Mouse (Mus musculus) cerebellum, postnatal 36 days (tissue): Measurements from ENCODE around the gene Arhgap18.

ENCODE experiments used
- DNase-seq, 2 experiments: peaks; one replicate each; pipeline ENCODE4 v3.0.0; 2021 to 2022; ENCODE audit warnings: mixed read lengths in 2 of 2

Gene Arhgap18

DNA sequence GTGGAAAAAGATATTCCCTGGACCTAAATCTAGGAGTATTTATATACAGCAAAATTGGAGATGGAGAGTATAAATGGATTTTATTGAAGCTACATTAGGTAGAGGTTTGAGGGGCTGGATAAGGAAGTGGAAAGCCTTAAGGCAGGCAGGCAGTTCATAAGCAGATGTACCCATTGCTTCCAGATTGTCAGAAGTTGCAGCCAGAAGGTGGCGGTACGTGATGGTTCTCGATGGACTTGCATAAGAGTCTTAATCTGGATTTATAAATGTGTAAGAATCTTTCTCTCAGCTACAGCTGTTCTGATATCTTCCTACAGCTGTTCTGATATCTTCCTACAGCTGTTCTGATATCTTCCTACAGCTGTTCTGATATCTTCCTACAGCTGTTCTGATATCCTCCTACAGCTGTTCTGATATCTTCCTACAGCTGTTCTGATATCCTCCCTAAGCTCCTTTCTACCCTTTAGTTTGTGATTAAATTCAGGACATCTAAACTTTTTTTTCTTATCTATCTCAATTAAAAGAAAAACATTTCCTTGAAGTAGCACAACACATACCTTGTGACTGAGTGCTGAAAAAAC lies 79.5 kb downstream of the Arhgap18 start:
- no peak for DNase-seq

DNA sequence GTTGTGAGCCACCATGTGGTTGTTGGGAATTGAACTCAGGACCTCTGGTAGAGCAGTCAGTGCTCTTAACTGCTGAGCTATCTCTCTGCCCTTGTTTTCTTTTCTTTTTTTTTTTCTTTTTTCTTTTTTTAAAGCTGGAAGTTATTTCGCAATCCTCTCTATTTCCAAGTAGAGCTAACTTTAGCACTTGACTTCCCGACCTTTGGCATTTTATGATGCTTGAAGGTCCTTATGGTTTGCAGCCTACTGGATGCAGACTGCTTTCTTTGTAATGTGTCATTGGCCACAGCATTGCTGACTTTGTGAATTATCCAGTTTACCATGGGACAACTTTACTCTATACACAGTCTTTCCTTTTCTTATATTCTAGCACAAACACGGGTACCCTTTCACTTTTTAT lies 80.2 kb downstream of the Arhgap18 start:
- no peak for DNase-seq

DNA sequence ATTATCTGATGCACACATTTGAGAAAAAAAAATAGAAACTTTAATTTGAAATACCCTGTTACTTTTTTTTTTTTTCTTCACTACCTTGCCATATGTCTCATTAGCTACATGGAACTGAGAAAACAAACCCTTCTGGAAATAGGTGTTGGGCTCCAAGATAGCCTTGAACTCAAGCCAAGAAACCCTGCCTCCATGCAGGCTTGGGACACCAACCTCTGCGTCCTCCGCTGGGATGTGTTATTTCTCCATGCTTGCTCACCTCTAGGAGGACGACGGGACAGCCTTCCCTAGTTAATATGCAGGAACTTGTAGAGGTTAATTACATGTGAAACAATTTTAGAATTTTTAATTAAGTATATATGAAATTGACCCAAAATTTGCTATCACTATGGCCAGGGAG lies 96.1 kb downstream of the Arhgap18 start:
- DNase-seq = peak; percentile 4 to 13

DNA sequence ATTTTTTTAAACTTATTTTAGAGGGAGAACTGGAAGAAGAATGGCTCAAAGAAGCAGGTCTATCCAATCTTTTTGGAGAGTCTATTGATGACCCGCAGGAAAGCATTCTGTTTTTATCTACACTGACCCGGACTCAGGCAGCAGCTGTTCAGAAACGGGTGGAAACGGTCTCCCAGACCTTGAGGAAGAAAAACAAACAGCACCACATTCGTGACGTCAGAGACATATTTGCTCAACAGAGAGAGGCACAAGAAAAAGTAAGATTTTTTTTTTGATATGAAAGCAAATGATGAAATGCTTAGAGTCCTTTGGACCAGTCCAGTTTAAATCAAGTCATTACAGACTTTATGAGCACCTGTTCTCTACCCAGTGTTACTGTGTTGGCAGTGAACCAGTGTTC lies 96.6 kb downstream of the Arhgap18 start:
- DNase-seq = no peak

DNA sequence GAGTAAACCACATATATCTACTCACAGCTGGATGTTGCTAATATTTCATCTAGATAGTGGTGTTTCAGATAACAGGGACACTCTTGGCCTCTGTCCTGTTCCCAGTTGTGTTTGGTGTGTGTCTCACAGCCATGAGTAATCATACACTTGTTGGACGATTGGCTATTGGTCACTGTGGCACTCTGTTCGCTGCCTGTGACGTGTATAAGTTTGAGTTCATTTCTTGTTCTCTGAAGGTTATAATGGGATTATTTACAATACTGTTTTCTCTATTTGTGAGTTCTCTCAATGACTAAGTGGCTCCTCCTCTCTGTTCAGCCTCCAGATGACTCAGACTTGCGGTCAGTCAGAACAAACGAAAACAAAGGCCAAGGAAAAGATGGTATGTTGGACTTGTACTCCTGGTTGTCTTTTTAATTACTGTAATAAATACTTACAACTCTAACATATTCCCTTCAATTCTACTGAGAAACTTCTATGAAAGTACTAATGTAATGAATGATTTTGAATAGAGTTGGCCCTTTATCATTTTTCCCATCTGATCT lies 101.4 kb downstream of the Arhgap18 start:
- no peak for DNase-seq

DNA sequence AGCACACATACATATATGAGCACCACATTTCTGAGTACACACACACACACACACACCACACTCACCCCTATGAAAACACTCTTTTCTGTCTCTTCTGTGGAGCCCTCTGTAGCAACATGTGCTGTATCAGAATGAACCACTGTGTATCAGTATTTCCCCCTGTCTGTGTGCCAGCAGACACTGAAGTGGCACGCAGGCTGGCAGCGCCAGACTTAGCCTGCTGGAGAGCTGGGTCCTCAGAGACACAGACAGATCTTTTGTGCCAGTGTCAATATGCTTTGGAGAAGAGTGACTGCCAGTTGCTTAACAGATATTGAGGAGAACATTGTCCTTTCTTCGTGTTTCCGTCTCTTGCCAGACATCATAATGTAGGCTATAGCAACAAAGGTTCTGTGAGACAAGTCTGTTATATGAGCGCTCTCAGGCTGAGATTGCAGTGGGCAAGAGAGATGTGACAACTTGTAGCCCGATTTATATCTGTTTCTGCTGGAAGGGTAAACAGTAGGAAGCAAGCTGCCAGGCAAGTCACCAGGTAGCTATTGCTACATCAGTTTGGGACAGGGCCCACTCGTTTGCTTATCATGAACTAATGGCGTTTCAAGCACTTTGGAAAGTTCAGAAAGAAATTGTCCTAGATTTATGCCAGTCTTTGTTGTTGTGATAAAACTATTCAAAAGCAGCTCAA lies 102.8 kb downstream of the Arhgap18 start:
- DNase-seq = no peak

DNA sequence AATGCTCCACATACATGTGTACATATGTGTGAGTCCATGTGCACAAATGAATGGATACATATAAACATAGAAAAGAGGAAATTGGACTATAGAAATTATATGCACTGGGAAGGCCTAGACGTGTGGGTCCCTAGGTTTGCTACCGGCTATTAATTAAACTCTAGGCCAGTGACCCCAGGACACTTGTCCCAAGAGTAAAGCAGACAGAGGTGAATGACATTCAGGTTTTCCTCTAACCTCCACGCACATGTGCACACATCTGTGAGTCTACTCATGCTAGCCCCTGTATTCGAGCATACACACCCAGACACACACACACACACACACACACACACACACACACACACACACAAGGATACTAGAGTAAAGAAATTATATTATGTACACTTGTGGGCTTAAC lies 104.4 kb downstream of the Arhgap18 start:
- DNase-seq = no peak

DNA sequence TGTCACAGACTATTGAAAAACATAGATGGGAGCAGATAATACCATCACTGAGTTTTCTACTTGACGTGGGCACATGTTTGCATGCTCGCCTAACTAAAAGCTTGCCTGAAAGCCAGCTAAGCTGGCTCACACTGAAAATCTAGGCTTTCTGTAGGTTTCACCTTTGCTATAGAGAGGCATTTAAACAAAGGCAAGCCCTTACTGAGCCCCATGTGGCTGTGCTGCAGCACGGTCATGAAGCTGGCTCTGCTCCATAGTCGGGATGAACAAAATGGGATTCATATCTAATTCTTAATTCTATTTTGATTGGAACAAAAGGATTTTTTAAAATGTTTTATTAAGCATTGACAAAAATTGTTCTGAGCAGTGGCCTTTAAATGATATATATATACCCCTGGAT lies 105.3 kb downstream of the Arhgap18 start:
- DNase-seq = no peak

DNA sequence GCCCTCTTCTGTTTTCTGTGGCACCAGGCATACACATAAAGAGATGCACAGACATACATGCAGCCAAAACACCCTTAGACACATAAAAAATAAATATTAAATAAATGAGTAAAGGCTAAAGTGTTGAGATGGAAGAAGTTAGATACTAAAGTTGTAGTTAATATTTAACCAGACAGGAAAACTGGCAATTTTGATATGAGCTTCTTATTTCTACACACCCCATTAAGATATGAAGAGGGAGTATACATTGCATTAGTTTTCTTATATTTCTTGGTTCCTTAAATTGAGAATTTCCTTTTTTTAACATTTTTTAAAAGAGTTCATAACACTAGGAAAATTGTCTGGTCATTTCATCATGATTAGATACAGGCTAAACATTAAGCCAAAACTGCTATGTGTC lies 108.0 kb downstream of the Arhgap18 start:
- no peak for DNase-seq

DNA sequence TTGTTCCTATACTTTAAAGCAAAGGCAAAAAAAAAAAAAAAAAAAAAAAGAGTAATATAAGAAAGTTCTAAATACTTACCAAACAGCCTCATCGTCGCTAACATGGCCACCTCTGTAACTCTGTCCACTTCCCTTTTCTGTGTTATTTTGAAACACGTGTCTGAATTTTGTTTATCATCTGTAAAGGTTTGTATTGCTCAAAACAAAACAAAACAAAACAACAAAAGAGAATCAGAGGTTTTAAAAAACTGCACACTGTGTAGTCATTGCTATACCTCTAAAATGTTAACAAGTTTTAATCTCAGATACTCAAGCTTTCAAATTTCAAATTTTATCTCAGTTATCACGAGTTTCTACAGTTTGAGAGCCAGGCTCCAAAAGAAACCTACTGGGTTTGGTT lies 109.0 kb downstream of the Arhgap18 start:
- no peak for DNase-seq

DNA sequence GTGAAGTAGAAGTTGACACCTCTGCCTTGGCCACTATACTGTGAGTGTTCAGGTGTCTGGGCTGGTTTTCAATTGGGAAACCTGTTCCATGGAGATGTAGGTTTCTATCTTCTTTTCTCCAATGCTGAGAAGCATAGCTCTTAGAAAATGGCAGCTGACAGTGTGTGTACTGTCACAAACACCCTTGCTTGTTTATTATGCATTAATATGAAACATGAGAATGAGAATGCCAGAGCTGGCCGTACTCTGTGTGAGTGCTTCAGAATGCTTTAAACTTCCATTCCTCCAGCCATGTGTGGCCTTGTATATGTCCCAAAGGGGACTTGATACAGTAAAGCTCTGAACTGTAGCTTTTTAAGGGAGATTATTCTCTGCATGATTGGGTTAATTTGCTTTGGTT lies 110.8 kb downstream of the Arhgap18 start:
- no peak for DNase-seq

DNA sequence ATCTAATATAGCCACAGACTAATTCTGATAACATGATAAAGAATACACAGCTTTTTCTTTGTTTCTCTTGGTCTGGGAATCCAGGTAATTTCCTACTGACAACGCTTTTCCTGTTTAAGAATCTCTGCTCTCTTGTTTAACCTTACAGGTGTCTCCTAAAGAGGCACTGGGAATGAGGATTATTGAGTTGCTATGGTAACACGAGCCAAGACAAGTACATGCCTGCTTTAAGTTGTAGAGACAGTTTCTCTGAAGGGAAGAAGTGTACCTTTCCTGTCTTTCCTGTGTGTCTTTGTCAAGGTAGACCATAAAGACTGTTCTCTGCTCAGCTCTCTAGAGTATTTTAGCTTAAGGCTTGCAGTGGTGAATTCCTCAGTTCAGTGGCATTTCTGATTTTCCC lies 117.6 kb downstream of the Arhgap18 start:
- DNase-seq = no peak

DNA sequence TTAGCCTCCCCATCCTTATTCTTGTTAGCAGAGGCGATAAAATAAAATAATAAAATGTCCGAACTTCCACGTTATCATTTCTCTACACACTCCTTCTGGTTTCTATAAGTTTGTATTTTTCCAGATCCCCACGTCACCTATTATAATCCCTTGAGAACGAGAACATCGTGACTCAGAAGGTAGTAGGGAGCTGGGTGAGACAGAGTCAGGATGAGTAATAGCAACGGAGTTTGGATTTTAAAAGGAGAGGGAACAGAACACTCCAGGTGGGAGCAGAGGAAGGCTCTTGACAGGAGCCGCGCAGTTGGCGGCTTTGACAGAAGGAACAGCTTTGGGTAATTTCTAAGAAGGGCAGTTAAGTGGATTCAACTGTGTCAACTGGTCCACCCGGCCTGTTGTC lies 124.1 kb downstream of the Arhgap18 start:
- no peak for DNase-seq

DNA sequence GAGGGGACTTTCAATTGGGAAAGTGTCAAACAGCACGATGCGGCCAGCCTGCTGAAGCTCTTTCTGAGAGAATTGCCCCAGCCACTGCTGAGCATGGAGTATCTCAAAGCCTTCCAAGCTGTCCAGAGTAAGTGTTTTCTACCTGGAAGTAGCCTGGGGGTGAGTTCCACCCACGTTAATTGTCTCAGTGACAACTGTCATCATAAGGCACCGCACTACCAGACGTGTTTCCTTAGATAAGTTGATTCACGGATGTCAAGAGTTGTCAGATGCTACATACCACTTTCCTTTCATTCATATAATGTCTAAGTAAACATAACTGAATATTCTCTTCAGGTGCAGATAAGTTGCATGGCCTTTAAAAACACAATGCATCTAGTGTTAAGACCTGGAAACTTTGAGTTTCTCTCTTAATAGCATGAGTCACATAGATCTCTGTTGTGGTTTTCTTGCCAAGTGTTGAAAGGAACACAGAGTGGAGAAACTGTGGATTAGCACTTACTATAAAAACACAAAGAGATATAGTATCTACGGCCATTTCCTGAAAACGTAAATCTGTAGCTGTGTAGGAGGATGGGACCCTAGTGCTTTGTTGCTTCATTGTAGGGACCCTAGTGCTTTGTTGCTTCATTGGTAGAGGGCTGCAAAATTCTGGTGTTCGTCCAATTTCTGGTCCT lies 125.8 kb downstream of the Arhgap18 start:
- no peak for DNase-seq

DNA sequence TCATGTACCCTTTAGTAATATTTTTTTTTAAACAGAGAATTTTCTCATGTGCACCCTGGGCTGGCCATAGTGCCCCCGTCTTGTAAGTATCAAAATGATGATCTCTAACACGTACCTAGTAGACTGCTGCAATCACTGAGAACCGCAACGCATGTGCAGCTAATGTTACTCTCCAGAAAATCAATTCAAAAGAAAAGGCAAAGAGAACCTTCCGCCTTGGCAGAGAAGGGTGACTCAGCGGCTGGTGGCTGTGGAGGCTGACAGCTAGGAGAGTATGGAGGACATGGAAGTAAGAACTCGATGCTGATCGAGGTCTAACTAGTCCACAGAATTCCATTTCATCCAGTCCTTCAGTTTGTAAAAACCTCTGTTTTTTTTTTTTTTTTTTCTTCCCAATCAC lies 131.7 kb downstream of the Arhgap18 start:
- no peak for DNase-seq

DNA sequence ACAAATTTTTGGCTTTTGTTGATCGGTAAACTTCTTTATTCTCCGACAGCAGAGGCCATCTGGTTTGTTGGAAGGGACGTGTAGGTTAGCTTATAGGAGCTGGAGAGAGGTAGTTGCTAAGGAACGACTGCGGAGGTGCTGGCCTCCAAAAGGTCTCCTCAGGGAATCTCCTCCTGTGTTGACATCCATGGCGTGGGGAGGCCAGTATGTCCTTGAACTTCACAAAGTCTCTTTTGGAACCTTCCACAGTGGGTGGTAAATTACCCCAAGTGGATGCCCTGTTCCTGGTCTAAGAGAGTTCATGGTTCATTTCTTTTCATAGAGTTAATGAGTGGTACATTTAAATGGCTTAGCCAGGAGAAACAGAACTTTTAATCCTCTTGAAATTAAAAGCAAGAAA lies 136.0 kb downstream of the Arhgap18 start:
- no peak for DNase-seq

DNA sequence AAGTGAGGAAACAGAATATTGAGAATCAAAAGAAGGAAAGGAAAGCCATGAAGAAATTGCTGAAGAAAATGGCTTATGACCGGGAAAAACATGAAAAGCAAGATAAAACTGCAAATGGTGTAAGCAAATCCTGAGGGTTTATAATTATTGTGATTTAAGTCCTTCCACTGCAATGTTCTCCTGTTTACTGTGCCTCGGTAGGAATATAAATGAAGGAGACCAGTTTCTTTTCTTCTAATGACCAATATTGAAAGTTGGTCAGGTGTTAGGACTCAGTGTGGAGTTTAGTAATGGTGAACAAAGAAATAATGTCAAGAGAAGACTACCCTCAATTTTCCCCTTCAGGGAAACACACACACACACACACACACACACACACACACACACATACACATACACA lies 136.5 kb downstream of the Arhgap18 start:
- no peak for DNase-seq

DNA sequence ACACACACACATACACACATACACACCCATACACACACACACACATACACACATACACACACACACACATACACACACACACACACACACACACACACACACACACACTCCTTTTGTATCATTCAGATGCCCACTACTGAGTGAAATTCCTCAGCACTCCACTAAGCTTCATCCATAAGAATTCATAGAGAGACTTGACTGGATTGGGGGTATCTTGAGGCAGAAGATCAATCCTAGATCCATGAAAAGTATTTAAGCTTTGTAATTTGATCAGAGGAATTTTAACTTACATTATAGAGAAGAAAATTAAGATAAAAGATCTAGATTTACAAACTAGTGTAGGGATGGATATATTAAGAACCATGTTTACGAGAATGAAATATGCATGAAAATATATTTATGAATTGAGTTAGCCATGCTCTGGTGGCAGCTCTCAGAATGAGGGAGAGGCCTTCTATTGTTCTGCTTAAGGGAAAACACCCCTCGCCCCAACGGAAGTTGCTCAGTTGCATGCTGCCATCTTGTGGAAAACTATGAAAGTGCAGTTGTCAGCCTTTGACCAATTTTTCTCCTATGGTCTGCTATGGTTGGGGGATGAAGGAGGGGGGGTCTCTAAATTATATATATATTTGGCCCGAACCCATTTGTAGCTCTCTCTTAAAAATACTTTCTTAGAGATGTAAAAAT lies 137.2 kb downstream of the Arhgap18 start:
- peak; percentile 16 to 28 for DNase-seq

DNA sequence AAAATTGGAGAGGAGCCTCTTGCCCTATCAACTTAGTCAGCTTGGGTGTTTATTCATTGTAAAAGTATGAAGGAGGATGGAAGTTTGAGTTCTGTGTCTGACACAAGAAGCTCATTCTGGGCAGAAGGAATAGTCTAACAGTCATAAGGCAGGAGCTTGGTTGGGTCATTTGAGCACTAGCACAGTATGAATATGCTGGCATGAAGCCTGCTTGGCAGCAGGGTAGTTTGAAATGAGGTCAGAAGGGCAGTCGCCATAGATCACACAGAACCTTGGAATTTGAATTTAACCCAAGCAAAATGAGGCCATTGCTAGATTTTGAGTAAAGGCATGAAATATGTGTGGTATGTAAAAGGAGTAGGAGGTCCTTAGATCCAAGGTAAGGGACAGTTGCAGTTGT lies 139.9 kb downstream of the Arhgap18 start:
- no peak for DNase-seq

DNA sequence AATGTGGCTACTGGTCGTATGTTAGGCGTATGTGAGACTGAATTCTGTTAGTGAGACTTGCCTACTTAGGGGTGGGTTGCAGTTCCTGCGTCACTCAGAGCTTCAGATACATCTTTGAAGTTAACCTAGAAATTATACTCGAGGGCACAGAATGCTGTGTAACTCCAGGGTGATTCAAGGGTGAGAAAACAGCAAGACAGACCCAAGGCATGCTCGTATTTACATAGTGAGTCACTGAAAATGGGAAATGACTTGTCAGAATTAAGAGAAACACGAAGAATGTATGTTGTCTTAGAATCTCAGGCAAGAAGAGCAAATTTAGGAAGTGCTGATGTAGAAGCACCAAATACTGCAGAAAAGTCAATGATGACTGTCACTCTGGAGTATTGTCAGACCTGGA lies 142.5 kb downstream of the Arhgap18 start:
- no peak for DNase-seq

DNA sequence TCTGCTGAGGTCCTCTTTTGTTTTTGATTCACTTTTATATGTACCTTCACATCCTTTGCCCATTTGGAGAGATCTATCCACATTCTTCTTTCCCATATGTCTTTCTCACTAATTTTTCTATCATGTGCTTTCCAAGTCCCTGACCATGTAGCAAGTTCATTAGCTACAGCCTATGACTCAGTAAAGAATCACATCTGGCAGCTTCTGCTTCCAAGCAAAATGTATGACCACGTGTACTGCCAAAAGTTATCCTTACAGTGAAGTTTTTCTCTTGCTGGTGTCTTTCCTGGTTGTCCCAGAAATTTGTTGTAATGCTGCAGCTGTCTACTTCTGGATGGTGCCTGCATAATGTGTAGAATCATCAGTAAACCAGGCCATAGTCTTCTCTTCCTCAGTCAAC lies 147.2 kb downstream of the Arhgap18 start:
- no peak for DNase-seq

DNA sequence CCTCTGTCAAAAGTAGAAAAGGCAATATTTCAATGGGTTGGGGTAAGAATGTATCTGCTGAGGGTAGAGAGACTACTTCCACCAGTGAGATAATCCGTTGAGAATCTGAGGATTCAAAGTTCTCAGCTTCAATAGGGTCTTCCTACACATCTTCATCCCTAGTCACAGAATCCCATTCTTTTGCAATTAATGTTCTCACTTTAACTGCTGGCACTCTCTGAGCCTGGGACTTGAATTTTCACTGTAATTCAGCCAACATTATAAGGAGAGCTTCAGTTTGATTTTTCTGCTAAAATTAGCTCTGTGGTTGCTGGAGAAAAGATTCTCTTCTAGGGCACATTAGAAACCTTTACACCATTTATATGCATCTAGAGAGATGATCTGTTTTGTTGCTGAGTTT lies 150.6 kb downstream of the Arhgap18 start:
- no peak for DNase-seq

DNA sequence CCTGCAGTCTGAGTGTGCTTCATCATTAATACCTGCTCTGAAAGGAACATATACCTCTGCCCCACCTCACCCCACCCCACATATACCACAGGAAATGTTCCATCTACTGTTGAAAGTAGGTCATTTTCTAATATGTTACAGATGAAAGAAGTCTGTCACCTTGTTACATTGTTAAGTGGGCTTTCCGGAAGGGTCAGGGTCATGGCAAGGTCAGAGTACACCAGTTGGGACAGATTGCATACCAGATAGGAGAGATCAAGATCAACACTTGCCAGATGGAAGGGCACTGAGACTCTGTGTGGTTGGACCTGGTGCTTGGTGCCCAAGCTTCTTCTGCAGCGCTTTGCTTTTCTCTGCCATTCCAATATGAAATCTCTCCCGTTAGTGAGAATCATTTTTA lies 158.0 kb downstream of the Arhgap18 start:
- DNase-seq = no peak
